Mouse (Mus musculus) ES-E14 (cell line): Measurements from ENCODE around the gene Mical2.

Experiments
- HCFC1 ChIP-seq: IDR thresholded peaks from 2 replicates; pipeline ENCODE4 v1.6.1; 2012; ENCODE audit warnings: low read length, inconsistent platforms, borderline replicate concordance; ENCODE audit not compliant: insufficient read depth
- MAFK ChIP-seq: IDR thresholded peaks from 2 replicates; pipeline ENCODE4 v1.6.1; 2014; ENCODE audit warnings: mild to moderate bottlenecking, low read depth, low read length, inconsistent platforms; ENCODE audit not compliant: insufficient read depth
- ZNF384 ChIP-seq: IDR thresholded peaks from 2 replicates; pipeline ENCODE4 v1.6.1; 2012; ENCODE audit warnings: low read depth, low read length, inconsistent platforms

DNA sequence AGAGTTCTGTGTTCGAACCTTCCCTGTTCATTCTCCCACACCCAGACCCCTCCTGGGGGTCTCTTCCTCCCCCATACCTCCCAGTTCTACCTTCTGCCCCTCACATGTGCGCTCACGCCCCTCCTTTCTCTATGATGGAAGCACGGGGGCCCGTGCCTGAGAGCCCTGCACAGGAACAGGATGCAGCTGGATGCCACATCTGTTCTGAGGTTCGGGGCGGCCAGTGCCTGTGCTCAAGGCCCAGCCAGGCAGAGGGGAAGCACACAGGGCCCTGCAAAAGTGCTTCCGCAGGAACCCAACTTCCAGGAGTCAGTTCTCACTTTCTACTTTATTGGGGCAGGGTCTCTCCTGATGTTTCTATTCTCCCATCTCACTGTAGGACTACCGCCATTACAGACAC lies 149.4 kb downstream of the Mical2 start:
- TF ChIP-seq MAFK, result no peak
- no peak for TF ChIP-seq ZNF384
- no peak for TF ChIP-seq HCFC1
